Mouse (Mus musculus) heart, embryonic 14.5 days (tissue): Measurements from ENCODE around the gene Cdkn1a. TPM values are rescaled to one million over a fixed set of nuclear protein-coding genes. Genes with fewer than 3 reads are reported as not detected.

Experiments
- ATAC-seq: fragments of 200-750 bp; cut with Nextera tagmentation; 2 replicates; pipeline ENCODE4 v1.8.0; 2017; ENCODE audit warnings: low read depth, moderate TSS enrichment; ENCODE audit not compliant: insufficient number of reproducible peaks, insufficient read depth, low FRiP score
- H3K27ac ChIP-seq, 2 experiments: fragments of 200-500 bp in 1 of 2; fragments of 300-500 bp in 1 of 2; sonication (generic) in 1 of 2; replicated peaks in 1 of 2; 2 replicates each; pipeline ENCODE4 v1.5.1; 2012 to 2014; ENCODE audit warnings: low read depth in 2 of 2, low read length in 2 of 2, control low read depth in 1 of 2, mild to moderate bottlenecking in 1 of 2, mixed read lengths in 1 of 2; ENCODE audit not compliant: control insufficient read depth in 1 of 2, insufficient read depth in 1 of 2
- H3K27me3 ChIP-seq: fragments of 300-500 bp; sonication (generic); 2 replicates; pipeline ENCODE4 v1.6.1; 2014; ENCODE audit warnings: mild to moderate bottlenecking, low read length, control low read depth; ENCODE audit not compliant: control insufficient read depth, insufficient read depth
- H3K36me3 ChIP-seq: fragments of 300-500 bp; sonication (generic); 2 replicates; pipeline ENCODE4 v1.6.1; 2014; ENCODE audit warnings: mild to moderate bottlenecking, control low read depth, low read length, mixed read lengths; ENCODE audit not compliant: control insufficient read depth, insufficient read depth
- H3K4me1 ChIP-seq, 2 experiments: fragments of 200-500 bp in 1 of 2; fragments of 300-500 bp in 1 of 2; sonication (generic) in 1 of 2; 2 replicates each; pipeline ENCODE4 v1.6.1; 2012 to 2014; ENCODE audit warnings: low read length in 2 of 2, control low read depth in 1 of 2, mixed read lengths in 1 of 2; ENCODE audit not compliant: control insufficient read depth in 2 of 2, insufficient read depth in 2 of 2
- H3K4me2 ChIP-seq: fragments of 300-500 bp; sonication (generic); 2 replicates; pipeline ENCODE4 v1.6.1; 2014; ENCODE audit warnings: mild to moderate bottlenecking, low read length
- H3K4me3 ChIP-seq, 2 experiments: fragments of 200-500 bp in 1 of 2; fragments of 300-500 bp in 1 of 2; sonication (generic) in 1 of 2; 2 replicates each; pipeline ENCODE4 v1.5.1; 2012 to 2014; ENCODE audit warnings: low read length in 2 of 2, mild to moderate bottlenecking in 2 of 2, control low read depth in 1 of 2, low read depth in 1 of 2, moderate library complexity in 1 of 2; ENCODE audit not compliant: control insufficient read depth in 1 of 2, insufficient read depth in 1 of 2
- H3K9ac ChIP-seq: fragments of 300-500 bp; sonication (generic); 2 replicates; pipeline ENCODE4 v1.6.1; 2014; ENCODE audit warnings: mild to moderate bottlenecking, low read length
- H3K9me3 ChIP-seq: fragments of 300-500 bp; sonication (generic); 2 replicates; pipeline ENCODE4 v1.6.1; 2016; ENCODE audit warnings: low read length, control low read depth; ENCODE audit not compliant: control insufficient read depth
- WGBS: fragments of 180-500 bp; shearing (Covaris S2); extraction: QIAGEN DNeasy Blood & Tissue Kit; methylation state at CpG from one replicate; pipeline ENCODE4 v1.1.7; 2014; 5-methylcytosine and 5-hydroxymethylcytosine counted together
- polyA plus RNA-seq: library from polyadenylated mRNA; unstranded; fragments of >200 nt; fragmentation: Nextera tagmentation; extraction: Ambion mirVana; gene quantifications from 2 replicates; pipeline ENCODE4 v1.2.1, GENCODE M21; 2014

The Cdkn1a gene
- polyA plus RNA-seq, 1 experiment from 2014 or later, result 51.7 TPM

DNA sequence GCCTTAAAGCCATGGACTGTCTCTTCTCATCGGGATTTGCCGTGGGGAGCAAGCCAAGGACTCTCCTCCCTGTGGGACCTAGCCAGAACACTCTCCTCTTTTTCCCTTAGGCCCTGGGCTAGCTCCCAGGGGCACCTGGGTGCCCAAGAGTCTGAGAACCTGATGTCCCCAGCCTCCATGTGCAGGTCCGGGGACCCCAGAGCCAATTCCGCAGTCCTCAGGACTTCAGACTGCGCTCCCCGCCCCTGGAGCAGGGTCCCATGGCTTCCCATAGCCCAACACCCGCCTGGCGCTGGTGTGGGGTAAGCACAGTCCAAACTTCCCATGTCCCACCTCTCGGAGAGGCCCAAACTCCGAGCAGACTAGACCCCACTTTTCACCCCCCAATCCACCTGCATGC lies 5.5 kb upstream of the Cdkn1a start:
- Histone ChIP-seq H3K4me1 (peaks cover 10 to 13% of the 10 kb centered on the region in 2 experiments), H3K27ac (no peak overlapping the region), H3K27me3 (peaks cover 5% of the 10 kb centered on the region; the same call in 1 of the 2 replicates), H3K4me3 (no peak overlapping the region), H3K4me2 (no peak overlapping the region), H3K36me3 (no peaks in the 10 kb centered on the region), H3K9me3 (no peaks in the 10 kb centered on the region), H3K9ac (no peak overlapping the region)
- WGBS, result 83% methylated on average over 10 of the region's 10 CpGs
- ATAC-seq, result no peak

DNA sequence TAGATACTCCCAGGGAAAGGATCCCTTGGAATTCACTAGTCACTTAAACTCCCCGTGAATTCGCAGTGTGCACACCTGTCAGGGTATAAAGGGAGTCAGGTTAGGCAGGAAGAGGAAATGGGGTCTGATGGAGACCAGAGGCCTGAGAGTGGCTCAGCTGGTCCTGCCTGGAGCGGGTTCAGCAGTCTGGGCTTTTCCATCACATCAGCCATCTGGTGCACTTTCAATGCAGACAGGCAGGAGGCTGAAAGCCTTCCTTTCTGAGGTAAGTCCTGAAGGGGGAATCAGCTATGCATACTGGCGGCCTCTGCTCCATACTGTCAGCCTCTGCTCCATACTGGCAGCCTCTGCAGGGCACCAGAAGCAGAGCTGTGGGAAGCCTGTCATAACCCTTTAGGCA lies 3.9 kb upstream of the Cdkn1a start:
- Histone ChIP-seq H3K27ac (no peak overlapping the region), H3K9ac (no peak overlapping the region), H3K4me3 (no peak overlapping the region), H3K4me1 (peaks cover 0 to 1% of the 10 kb centered on the region in 2 experiments; a peak in 1 of 4 replicates), H3K4me2 (no peak overlapping the region), H3K36me3 (no peaks in the 10 kb centered on the region), H3K27me3 (no peaks in the 10 kb centered on the region), H3K9me3 (no peaks in the 10 kb centered on the region)
- WGBS, result 82% methylated on average over 4 of the region's 4 CpGs
- no peak for ATAC-seq

DNA sequence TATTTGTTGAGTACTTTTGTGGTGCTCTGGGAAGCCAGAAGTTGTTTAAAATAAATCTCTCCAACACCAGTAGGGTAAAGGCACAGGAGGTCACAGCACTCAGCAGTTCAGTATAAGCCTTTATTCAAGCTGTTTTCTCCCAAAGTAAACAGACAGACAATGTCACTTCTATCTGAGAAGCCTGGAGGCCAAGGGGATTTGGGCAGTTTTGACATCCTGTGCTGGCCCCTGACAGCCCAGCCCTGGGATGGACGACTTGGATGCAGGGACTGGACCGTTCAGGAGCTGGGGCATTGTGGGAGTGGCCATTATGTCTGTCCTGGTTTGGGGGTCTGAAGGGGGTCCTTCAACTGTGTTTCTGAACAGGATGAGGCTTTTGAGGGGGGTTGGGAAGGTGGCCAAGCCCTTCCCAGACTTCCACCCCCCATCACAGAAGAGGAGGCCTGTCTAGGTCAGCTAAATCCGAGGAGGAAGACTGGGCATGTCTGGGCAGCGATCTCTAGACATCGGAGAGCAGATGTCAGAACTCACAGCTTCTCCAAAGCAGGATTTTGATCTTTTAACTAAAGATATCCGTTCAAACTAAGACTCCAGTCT lies 670 bp downstream of the Cdkn1a start:
- H3K9me3 ChIP-seq, result no peaks in the 10 kb centered on the region
- no peaks in the 10 kb centered on the region; the same call in 1 of the 2 replicates for H3K27me3 ChIP-seq
- no peak overlapping the region for H3K4me2 ChIP-seq
- no peak for ATAC-seq
- WGBS, result 53% methylated on average over 6 of the region's 6 CpGs
- no peak overlapping the region for H3K4me3 ChIP-seq
- no peaks in the 10 kb centered on the region for H3K36me3 ChIP-seq
- H3K27ac ChIP-seq, result no peak overlapping the region
- H3K4me1 ChIP-seq, result peaks cover 7 to 12% of the 10 kb centered on the region in 2 experiments; a peak in 3 of 4 replicates
- H3K9ac ChIP-seq, result no peak overlapping the region

DNA sequence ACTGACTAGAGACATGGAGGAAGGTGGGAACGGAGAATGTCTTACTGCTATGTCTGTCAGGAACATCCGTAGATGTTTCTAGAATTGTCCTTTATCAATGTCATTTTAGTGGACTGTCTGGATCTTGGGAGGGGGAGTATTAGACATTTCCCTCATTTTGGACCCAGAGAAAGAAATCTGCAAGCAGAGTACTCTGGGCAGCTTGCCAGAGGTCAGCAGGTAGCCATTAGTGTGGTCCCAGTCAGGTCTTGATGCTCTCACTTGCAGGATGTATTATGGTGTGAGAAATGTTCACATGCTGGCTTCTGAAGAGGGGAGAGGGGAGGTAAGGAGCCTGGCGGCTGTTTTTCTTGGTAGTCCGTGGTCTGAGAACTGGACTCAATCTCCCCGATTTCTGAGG lies 1.7 kb downstream of the Cdkn1a start:
- H3K27me3 ChIP-seq, result no peaks in the 10 kb centered on the region; the same call in 1 of the 2 replicates
- no peaks in the 10 kb centered on the region for H3K36me3 ChIP-seq
- no peak overlapping the region for H3K4me2 ChIP-seq
- H3K4me3 ChIP-seq, result no peak overlapping the region
- no peaks in the 10 kb centered on the region for H3K9me3 ChIP-seq
- H3K9ac ChIP-seq, result no peak overlapping the region
- H3K27ac ChIP-seq, result no peak overlapping the region
- 54% methylated on average over 5 of the region's 5 CpGs for WGBS
- H3K4me1 ChIP-seq, result peaks cover 7 to 12% of the 10 kb centered on the region in 2 experiments; a peak in 3 of 4 replicates
- ATAC-seq, result no peak

DNA sequence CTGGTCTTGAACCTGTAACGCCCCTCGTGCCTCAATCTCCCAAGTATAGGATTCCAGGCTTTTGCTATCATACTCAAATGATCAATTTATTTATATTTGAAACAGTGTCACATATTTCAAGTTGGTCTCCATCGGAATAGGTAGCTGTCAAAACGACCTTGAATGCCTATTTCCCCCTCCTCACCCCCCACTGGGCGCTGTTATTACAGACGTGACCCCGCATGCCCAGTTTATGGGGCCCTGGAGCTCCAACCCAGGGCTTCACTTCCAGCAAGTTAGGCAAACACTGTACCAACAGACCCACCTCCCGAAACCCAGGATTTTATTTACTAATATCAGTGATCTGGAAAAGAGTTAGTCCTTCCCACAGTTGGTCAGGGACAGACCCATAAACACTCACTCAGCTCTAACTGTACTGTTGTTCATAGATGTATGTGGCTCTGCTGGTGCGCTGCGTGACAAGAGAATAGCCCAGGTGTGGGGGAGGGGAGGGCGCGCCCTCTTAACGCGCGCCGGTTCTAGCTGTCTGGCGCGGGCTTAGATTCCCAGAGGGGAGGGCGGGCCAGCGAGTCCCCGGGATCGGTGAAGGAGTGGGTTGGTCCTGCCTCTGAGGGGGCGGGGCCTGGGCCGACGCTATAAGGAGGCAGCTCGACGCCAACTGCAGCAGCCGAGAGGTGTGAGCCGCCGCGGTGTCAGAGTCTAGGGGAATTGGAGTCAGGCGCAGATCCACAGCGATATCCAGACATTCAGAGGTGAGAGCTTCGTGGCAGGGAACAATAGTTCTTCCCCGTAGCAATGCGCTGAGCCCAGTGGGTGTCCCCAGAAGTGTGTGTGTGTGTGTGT lies 2.6 kb downstream of the Cdkn1a start:
- 7% methylated on average over 36 of the region's 36 CpGs for WGBS

DNA sequence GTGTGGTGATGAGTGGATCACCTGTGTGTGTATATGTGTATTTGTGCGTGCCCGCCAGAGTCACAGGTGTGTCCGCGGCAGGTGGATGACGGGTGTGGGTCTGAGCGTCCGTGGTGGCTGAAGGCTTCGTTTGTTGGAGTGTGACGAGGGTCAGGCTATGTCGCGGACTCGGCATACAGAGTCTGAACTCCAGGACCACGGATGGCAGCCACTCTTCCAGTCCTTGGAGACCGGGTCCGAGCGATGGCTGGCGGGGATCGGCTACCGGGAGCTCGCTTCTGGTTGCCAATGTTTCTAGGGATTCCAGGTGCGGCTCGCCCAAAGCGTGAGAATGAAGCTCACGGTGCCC lies 3.2 kb downstream of the Cdkn1a start:
- Histone ChIP-seq H3K4me3 (peak overlapping the region; percentile 58 to 63), H3K9ac (peak overlapping the region; percentile 77), H3K36me3 (peaks cover 9% of the 10 kb centered on the region; the same call in 1 of the 2 replicates), H3K27me3 (no peaks in the 10 kb centered on the region; the same call in 1 of the 2 replicates), H3K9me3 (no peaks in the 10 kb centered on the region), H3K4me2 (peak overlapping the region; percentile 92), H3K27ac (peak overlapping the region in 1 of 2 experiments; percentile 31; a peak in 2 of 4 replicates), H3K4me1 (peaks cover 7 to 12% of the 10 kb centered on the region in 2 experiments; a peak in 3 of 4 replicates)
- WGBS, result 1% methylated on average over 24 of the region's 24 CpGs
- ATAC-seq, result peak; percentile 10; the same call in 1 of the 2 replicates

More for the DNA sequence above, 2.6 kb downstream of the Cdkn1a start:
- peak overlapping the region; percentile 77 for H3K9ac ChIP-seq
- H3K9me3 ChIP-seq, result no peaks in the 10 kb centered on the region
- peak overlapping the region; percentile 92 for H3K4me2 ChIP-seq
- H3K27me3 ChIP-seq, result no peaks in the 10 kb centered on the region; the same call in 1 of the 2 replicates
- H3K4me3 ChIP-seq, result peak overlapping the region; percentile 58 to 63
- H3K4me1 ChIP-seq, result peaks cover 7 to 12% of the 10 kb centered on the region in 2 experiments; a peak in 3 of 4 replicates
- peak; percentile 81 for ATAC-seq
- peak overlapping the region in 1 of 2 experiments; percentile 31; a peak in 1 of 4 replicates for H3K27ac ChIP-seq
- H3K36me3 ChIP-seq, result peaks cover 4% of the 10 kb centered on the region; the same call in 1 of the 2 replicates

DNA sequence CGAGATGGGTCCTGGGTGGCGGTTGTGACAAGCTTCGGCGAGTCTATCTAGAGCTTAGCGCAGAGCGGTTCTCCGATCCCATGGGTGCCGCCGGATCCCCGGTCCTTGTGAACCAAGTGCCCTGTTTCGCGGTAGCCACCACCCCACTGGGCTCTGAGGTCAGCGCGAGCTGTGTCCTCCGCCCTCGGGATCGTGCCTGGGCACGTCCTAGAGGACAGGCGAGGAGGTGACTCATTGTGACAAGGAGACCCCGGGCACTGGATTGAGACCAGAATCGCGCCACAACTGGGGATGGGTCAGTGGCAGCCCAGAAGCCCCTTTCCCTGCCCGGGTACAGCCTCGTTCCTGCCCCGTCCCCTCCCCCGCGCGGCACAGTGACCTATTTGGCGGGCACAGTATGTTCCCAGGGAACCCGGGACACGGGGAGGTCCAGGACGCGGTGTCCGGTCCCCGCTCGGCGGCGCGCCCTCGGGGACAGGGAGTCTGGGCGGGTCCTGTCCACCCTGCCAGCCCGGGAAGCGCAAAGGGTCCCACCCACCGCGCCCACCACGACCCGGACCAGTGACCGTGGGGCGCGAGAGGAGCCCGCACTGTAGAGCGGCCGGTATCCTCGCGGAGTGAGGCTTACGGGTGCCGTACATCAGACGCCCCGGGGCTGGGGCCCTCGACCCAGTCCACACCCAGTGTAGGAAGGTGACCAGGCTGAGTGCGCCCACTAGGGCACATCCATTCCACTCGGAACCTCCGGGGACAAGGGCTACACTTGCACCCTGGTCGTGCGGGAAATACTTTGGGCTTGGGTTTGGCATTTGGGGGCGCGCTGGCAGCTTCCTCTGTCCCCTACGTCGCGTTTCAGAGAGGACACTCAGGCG lies 3.8 kb downstream of the Cdkn1a start:
- Histone ChIP-seq H3K4me1 (peaks cover 7 to 12% of the 10 kb centered on the region in 2 experiments; a peak in 3 of 4 replicates), H3K9ac (peak overlapping the region; percentile 77), H3K9me3 (no peaks in the 10 kb centered on the region), H3K4me3 (peak overlapping the region; percentile 58 to 63), H3K36me3 (peaks cover 13% of the 10 kb centered on the region; the same call in 1 of the 2 replicates), H3K27me3 (no peaks in the 10 kb centered on the region; the same call in 1 of the 2 replicates), H3K27ac (peak overlapping the region; percentile 61 to 74), H3K4me2 (peak overlapping the region; percentile 92)
- WGBS, result under 1% methylated on average over 71 of the region's 71 CpGs
- ATAC-seq, result peak; percentile 41
